Mouse (Mus musculus): ENCODE results near the gene Mpo.

Mpo gene

GRCm38 (mm10) chr11:87780130-87780529 lies 13.3 kb upstream of the Mpo start:
- in situ Hi-C loops (cut with MboI, MseI), result no loop called here

- in situ Hi-C loops (cut with MboI, MseI), result no loop called here
Observed at GRCm38 (mm10) chr11:87790088-87790487, 3.3 kb upstream of the Mpo start.

- in situ Hi-C loops (cut with MboI, MseI), result no loop called here
Observed at GRCm38 (mm10) chr11:87801711-87802275, 8.4 kb downstream of the Mpo start.

- in situ Hi-C loops (cut with MboI, MseI), result no loop called here
Observed at GRCm38 (mm10) chr11:87802621-87803020, 9.2 kb downstream of the Mpo start.

GRCm38 (mm10) chr11:87805448-87805847 lies 12.1 kb downstream of the Mpo start:
- in situ Hi-C loops (cut with MboI, MseI), result no loop called here

- in situ Hi-C loops (cut with MboI, MseI), result no loop called here
Observed at GRCm38 (mm10) chr11:87807433-87807832, 14.1 kb downstream of the Mpo start.

GRCm38 (mm10) chr11:87808236-87808635 lies 14.9 kb downstream of the Mpo start:
- in situ Hi-C loops (cut with MboI, MseI), result no loop called here

GRCm38 (mm10) chr11:87811396-87811795 lies 18.0 kb downstream of the Mpo start:
- in situ Hi-C loops (cut with MboI, MseI), result no loop called here

GRCm38 (mm10) chr11:87814831-87815230 lies 21.4 kb downstream of the Mpo start:
- in situ Hi-C loops (cut with MboI, MseI), result no loop called here

- in situ Hi-C loops (cut with MboI, MseI), result no loop called here
Observed at GRCm38 (mm10) chr11:87816707-87817442, 23.5 kb downstream of the Mpo start.

- in situ Hi-C loops (cut with MboI, MseI), result no loop called here
Observed at GRCm38 (mm10) chr11:87817443-87817773, 24.0 kb downstream of the Mpo start.

GRCm38 (mm10) chr11:87821502-87821901 lies 28.1 kb downstream of the Mpo start:
- in situ Hi-C loops (cut with MboI, MseI), result no loop called here

GRCm38 (mm10) chr11:87828239-87828900 lies 35.0 kb downstream of the Mpo start, which contains the start of gene Lpo:
TSS of gene Lpo (minus strand) at chr11:87828289.
- in situ Hi-C loops (cut with MboI, MseI), result no loop called here

- in situ Hi-C loops (cut with MboI, MseI), result no loop called here
Observed at GRCm38 (mm10) chr11:87840676-87841075, 47.3 kb downstream of the Mpo start.

- in situ Hi-C loops (cut with MboI, MseI), result no loop called here
Observed at GRCm38 (mm10) chr11:87841436-87841835, 48.1 kb downstream of the Mpo start.

- in situ Hi-C loops (cut with MboI, MseI), result no loop called here
Observed at GRCm38 (mm10) chr11:87846968-87847600, 53.7 kb downstream of the Mpo start.

GRCm38 (mm10) chr11:87847884-87848283 lies 54.5 kb downstream of the Mpo start:
- in situ Hi-C loops (cut with MboI, MseI), result no loop called here

- in situ Hi-C loops (cut with MboI, MseI), result no loop called here
Observed at GRCm38 (mm10) chr11:87852690-87853596, 59.6 kb downstream of the Mpo start, which contains the start of gene Mks1. TSS of gene Mks1 (plus strand) at chr11:87853215.

GRCm38 (mm10) chr11:87853597-87853954 lies 60.2 kb downstream of the Mpo start:
- in situ Hi-C loops (cut with MboI, MseI), result no loop called here
